Mouse (Mus musculus): Measurements from ENCODE around the gene Zfp319. TPM values are rescaled to one million over a fixed set of nuclear protein-coding genes. Genes with fewer than 3 reads are reported as not detected.

Zfp319 gene
- polyA plus RNA-seq, 1 experiment from 2014 or later: 11.1 TPM

DNA sequence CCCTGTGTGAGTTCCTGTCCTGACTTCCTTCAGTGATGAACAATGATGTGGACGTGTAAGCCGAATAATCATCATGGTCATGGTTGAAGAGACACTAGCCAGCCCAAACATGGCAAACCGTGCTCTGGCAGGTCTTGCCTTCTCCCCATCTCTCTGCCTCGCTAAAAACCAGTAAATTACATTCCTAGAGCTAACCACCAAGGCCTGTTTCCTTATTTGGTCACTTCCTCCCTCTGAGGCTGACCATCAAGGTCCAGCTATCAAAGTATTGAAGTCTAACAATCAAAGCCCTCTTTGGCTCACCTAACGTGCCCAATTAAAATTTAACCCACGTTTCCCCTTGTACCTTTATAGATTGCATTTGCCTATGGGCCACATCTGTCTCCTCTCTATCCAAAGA is 30.5 kb upstream of the Zfp319 start:
- Histone ChIP-seq H3K9ac (no peak overlapping the region), H3K27ac (no peak overlapping the region), H3K4me3 (no peak overlapping the region), H3K27me3 (no peaks in the 10 kb centered on the region), H3K4me1 (peaks cover 22% of the 10 kb centered on the region), H3K4me2 (replicated peaks) (no peak overlapping the region), H3K36me3 (no peaks in the 10 kb centered on the region), H3K9me3 (no peaks in the 10 kb centered on the region)
- 58% methylated on average over 6 of the region's 6 CpGs for WGBS
- no peak for ATAC-seq (ENCODE audit: low FRiP score, low read depth)

DNA sequence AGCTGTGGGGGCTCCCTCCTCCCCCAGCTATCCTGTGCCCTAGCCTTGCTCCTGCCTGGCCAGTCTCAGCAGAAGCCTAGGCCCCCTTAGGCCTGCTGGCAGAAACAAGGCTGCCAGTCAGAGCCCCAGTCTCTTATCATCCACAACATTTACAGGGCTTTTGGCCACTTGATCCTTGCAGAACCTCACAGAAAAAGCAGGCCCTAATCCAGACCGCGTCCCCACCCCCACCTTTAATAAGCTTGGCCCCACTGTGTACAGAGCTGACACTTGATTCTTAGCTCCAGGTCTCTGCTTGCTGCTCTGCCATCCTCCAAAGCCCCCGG is 29.2 kb upstream of the Zfp319 start:
- no peak overlapping the region for H3K4me2 ChIP-seq (replicated peaks)
- H3K9me3 ChIP-seq: no peaks in the 10 kb centered on the region
- peaks cover 22% of the 10 kb centered on the region for H3K4me1 ChIP-seq
- no peak overlapping the region for H3K27ac ChIP-seq
- no peak overlapping the region for H3K9ac ChIP-seq
- no peak for ATAC-seq (ENCODE audit: low FRiP score, low read depth)
- WGBS: 59% methylated on average over 3 of the region's 3 CpGs
- H3K27me3 ChIP-seq: no peaks in the 10 kb centered on the region
- no peak overlapping the region for H3K4me3 ChIP-seq
- no peaks in the 10 kb centered on the region for H3K36me3 ChIP-seq

DNA sequence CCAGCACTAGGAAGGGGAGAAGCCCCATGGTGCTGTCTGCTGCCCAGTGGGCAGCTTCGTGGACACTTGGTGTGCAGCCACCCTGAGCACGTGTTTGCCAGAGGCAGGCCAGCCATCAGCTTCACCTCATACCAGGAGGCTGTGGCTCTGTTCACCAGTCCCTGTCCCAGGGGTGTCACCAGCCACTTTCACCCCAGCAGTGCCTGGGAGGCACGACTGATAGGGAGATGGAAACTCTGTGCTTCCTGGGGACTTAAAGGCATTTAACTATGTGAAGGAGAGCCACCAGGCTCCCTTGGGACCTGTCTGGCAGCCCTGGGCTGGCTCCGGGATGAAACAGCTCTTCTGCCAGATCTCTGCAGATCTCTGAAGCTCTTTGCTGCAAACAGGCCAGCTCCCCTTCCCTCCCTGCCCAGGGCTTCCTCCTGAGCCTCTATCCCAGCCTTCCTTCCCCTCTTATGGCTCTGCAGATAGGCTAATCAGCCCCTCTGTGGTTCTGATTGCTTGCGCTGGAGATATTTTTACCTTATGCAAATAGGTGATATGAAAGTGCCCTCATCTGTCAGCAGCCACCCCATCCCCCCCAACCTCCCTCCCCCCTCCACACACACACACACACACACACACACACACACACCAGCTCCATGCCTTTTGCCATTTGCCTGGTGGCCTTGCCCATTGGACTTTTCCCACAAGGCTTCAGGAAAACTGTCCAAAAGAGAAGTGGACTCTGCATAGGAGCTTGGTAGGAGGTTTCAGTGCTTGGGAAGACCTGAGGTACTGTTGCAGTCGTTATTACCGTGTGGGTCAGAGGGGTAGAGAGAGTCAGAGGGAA is 28.6 kb upstream of the Zfp319 start:
- no peak overlapping the region for H3K27ac ChIP-seq
- no peak overlapping the region for H3K4me3 ChIP-seq
- no peaks in the 10 kb centered on the region for H3K27me3 ChIP-seq
- H3K4me1 ChIP-seq: peaks cover 22% of the 10 kb centered on the region
- no peaks in the 10 kb centered on the region for H3K36me3 ChIP-seq
- H3K4me2 ChIP-seq (replicated peaks): no peak overlapping the region
- whole genome bisulfite sequencing: 34% methylated on average over 7 of the region's 7 CpGs
- ATAC-seq (ENCODE audit: low FRiP score, low read depth): no peak
- no peaks in the 10 kb centered on the region for H3K9me3 ChIP-seq
- peak overlapping the region; percentile 19; the same call in 1 of the 2 replicates for H3K9ac ChIP-seq

DNA sequence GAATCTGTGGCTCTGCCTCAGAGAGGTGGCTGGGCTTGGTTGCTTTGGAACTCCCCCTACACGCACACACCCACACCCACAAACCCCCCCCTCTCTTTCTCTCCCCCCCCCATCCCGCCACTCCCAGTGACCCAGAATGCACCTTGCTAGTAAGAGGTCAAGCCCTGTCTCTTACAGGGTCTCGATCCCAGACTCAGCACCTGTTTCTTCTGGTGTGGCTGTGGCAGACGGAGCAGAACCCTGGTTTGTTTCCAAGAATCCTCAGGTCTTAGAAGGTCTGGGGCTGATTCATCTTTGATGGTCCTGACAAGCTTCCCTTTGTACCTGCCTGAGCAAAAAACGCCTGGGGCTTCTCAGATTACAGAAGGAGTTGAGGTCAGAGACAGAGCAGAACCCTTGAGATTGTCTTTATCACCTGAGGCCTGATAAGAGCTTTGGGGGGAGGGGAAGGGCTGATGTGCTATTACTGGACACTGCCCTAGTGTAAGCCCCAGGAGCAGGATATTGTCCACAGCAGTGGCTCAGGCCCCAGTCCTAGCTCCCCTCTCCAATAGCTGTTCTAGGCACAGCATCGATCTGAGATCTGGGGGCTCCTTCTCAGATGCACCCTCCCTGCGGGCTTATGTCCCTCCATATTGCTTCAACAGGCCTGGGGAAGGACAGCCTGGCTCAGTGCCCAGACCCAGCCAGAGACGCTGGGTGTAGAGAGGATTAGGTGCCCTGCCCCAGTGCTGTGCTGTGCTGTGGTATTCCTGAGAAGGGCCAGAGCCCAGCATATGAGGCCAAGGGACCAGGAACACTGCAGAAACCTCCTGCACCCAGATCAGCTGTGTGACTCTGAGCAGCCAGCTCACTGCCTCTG is 27.0 kb upstream of the Zfp319 start:
- no peak for ATAC-seq (ENCODE audit: low FRiP score, low read depth)
- H3K9ac ChIP-seq: no peak overlapping the region
- H3K4me2 ChIP-seq (replicated peaks): no peak overlapping the region
- H3K36me3 ChIP-seq: no peaks in the 10 kb centered on the region
- H3K27ac ChIP-seq: no peak overlapping the region
- no peaks in the 10 kb centered on the region for H3K9me3 ChIP-seq
- no peak overlapping the region for H3K4me3 ChIP-seq
- 40% methylated on average over 8 of the region's 8 CpGs for WGBS
- peaks cover 29% of the 10 kb centered on the region for H3K4me1 ChIP-seq
- H3K27me3 ChIP-seq: no peaks in the 10 kb centered on the region; the same call in 1 of the 2 replicates

DNA sequence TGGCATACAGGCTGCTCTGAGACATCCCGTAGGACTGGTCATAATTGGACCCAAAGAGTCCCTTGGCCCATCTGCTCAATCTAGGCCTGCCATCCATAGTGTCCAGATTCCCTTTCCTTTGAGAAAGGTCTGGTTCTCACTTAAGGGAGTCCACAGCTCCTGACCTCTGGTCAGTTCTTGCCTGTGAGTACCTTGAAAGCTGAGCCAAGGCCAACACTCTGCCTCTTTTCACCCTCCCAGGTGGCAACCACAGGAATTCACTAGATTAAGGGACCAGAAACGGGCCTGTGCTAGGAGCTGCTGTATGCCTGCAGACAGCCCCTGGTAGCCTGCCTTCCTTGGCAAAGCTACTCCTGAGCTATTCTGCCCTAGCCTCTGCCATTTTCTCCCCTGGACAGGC is 22.9 kb upstream of the Zfp319 start:
- Histone ChIP-seq H3K9ac (no peak overlapping the region), H3K9me3 (no peaks in the 10 kb centered on the region), H3K4me1 (peaks cover 38% of the 10 kb centered on the region), H3K36me3 (no peaks in the 10 kb centered on the region), H3K27me3 (peaks cover 27% of the 10 kb centered on the region), H3K4me2 (replicated peaks) (no peak overlapping the region), H3K27ac (no peak overlapping the region), H3K4me3 (no peak overlapping the region)
- 84% methylated on average over 2 of the region's 2 CpGs for WGBS
- no peak for ATAC-seq (ENCODE audit: low FRiP score, low read depth)

DNA sequence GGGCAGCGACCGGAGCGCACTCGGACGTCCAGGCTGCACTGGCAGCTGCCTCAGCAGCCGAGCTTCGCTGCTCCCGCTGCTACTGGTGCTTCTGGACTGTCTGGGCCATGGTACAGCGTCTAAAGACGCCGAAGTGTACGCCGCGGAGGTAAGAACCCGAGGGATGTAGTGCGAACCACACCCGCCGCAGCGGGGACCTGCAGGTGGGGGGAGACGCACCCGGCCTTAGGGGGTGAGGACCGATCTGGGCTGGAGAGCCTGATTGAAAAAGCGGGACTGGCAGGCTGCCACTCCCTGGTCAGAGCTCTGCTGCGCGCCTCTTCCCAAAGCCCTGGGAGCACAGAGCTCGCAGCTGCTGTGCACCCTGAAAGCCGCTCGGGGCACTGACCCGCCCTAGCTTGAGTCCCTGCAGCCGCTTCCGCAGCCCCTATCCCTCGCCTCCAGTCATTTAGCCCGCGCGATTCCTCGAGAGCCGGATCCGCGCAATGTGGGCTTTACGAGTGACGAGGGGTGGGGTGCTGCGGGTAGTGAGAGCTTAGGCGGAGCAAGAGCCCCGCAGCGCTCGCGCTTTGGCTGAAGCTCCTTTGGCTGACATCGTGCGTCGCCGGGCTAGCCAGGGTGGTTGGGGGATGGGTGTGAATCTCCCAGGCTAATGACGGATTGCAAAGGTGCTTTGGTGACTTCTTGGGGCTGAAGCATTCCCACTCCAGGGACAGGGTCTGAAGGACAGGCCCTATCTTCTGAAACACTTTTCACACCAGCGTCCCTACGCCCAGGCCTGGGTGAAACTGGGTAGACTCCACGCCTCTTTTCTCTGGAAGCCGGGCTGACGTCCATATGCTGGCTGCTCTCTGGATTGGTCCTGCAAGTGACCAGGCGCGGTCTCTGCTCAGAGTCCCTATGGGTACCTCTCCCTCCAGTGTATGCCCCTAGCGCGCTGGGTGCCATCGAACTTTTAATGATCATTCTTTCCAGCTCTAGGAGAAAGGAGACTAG is 21.4 kb upstream of the Zfp319 start:
- Histone ChIP-seq H3K9ac (peak overlapping the region; percentile 80), H3K4me2 (replicated peaks) (peak overlapping the region; percentile 99), H3K36me3 (no peaks in the 10 kb centered on the region), H3K27ac (peak overlapping the region; percentile 52; the same call in 1 of the 2 replicates), H3K27me3 (peaks cover 35% of the 10 kb centered on the region), H3K9me3 (no peaks in the 10 kb centered on the region), H3K4me1 (peaks cover 42% of the 10 kb centered on the region), H3K4me3 (peak overlapping the region; percentile 74)
- 2% methylated on average over 62 of the region's 62 CpGs for WGBS
- ATAC-seq (ENCODE audit: low FRiP score, low read depth): peak; percentile 54

DNA sequence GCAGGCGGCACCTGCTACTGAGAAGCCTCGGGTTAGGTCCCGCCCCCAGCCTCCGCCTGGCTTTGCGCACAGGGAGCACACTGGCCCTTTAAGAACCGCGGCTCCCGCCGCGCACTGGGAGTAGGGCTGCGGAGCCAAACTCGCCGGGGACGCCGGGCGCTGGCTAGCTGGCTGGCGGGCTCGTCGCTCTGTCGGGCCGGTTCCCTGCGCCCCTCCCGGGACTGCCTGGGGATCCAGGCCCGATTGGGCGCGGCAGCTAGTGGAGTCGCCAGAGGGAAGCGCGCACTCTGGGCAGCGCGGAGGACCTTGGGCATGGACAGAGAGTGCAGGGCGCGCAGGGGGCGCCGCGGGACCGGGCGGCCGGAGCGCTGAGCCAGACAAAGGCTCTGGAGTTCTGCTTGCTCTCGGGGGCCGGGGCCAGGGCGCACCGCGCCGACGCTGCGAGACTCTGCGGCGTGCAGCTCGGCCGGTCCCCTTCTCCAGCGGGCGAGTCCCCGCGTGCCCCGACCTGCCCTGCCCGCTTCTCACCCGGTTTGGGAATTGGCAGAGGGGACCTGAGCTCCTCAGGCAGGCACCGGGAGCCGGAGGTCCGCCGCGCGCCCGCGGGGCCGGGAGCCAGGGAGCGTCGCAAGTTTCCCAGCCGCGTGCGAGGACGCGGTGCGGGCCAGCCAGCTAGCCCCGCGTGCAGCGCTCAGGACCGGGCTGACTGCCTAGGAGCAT is 20.6 kb upstream of the Zfp319 start, which contains the start of gene Mmp15:
TSS of gene Mmp15 (plus strand) at position 118 of the 720 bp plus-strand sequence.
- Histone ChIP-seq H3K9me3 (no peaks in the 10 kb centered on the region), H3K4me3 (peak within 1 kb of the TSS; percentile 74), H3K27me3 (peaks cover 35% of the 10 kb centered on the region), H3K36me3 (no peaks in the 10 kb centered on the region), H3K27ac (peak within 1 kb of the TSS; percentile 52; the same call in 1 of the 2 replicates), H3K9ac (peak within 1 kb of the TSS; percentile 80), H3K4me1 (peaks cover 42% of the 10 kb centered on the region), H3K4me2 (replicated peaks) (peak within 1 kb of the TSS; percentile 99)
- peak; percentile 55 for ATAC-seq (ENCODE audit: low FRiP score, low read depth)
- under 1% methylated on average over 77 of the region's 80 CpGs for WGBS

DNA sequence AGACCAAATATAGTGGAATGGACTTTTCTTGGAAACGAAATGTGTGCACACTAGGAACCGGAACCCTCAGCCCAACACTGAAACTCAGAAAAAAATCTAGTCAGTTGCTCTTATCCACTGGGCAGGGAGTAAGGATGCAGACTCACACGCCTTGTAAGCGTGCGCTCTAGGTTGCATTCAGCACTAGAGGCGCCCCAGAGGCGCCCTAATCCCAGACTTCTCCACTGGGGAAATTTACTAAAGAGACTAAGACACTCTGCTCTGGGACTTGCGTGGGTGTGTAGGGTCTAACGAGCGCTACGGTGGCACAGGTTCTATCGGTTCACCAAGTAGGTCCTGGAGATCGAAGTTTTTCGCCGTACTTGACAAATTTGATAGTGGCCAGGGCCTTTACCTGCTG is 19.7 kb upstream of the Zfp319 start:
- H3K27ac ChIP-seq: no peak overlapping the region
- ATAC-seq (ENCODE audit: low FRiP score, low read depth): no peak
- H3K9ac ChIP-seq: no peak overlapping the region

DNA sequence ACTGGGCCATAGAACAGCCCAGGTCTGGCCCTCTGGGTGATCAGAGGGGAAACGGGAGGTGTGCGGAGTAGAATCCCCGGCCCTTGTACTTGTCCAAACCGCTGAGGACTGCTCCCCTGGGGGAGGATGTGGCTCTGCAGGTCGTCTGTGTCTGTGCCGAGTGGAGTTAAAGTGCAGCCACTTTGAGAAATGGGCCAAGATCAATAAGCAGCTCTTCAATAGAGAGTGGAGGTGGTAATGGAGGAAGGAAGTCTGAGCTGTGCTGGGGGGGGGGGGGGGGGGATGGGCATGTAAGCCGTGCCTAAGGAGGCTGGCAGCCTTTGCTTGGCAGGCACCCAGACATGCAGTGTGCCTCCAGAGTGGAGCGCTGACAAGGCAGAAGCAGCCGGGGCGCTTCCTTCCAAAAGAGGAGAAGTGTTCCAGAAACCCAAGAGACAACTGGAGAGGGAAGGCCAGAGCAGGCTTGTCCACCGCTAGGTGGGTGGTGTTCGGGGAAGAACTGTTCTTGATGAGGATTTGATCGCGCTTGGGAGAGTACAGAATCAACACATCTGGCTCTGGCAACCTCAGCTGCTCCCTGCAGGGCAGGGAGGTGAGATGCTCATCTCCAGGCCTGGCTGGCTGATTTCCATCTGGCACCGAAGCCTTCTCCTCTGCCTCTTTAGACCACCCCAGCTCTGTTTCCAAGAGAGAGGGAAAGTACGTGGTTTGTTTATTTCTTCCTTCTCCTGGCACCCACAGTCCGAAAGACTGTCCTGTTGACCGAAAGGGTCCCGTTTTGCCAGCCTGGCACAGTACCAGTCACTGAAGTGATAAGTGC is 17.3 kb upstream of the Zfp319 start:
- H3K9ac ChIP-seq: no peak overlapping the region
- no peak for ATAC-seq (ENCODE audit: low FRiP score, low read depth)
- no peak overlapping the region for H3K27ac ChIP-seq
- peaks cover 35% of the 10 kb centered on the region for H3K27me3 ChIP-seq
- peaks cover 22% of the 10 kb centered on the region for H3K36me3 ChIP-seq
- peaks cover 42% of the 10 kb centered on the region for H3K4me1 ChIP-seq
- H3K4me3 ChIP-seq: no peak overlapping the region
- H3K9me3 ChIP-seq: no peaks in the 10 kb centered on the region
- no peak overlapping the region for H3K4me2 ChIP-seq (replicated peaks)
- WGBS: 60% methylated on average over 18 of the region's 19 CpGs

More for the DNA sequence above, 19.7 kb upstream of the Zfp319 start:
- Histone ChIP-seq H3K27me3 (peaks cover 35% of the 10 kb centered on the region), H3K9me3 (no peaks in the 10 kb centered on the region), H3K4me2 (replicated peaks) (peak overlapping the region; percentile 99), H3K4me3 (peak overlapping the region; percentile 74), H3K4me1 (peaks cover 47% of the 10 kb centered on the region), H3K36me3 (no peaks in the 10 kb centered on the region)
- WGBS: 6% methylated on average over 15 of the region's 15 CpGs

DNA sequence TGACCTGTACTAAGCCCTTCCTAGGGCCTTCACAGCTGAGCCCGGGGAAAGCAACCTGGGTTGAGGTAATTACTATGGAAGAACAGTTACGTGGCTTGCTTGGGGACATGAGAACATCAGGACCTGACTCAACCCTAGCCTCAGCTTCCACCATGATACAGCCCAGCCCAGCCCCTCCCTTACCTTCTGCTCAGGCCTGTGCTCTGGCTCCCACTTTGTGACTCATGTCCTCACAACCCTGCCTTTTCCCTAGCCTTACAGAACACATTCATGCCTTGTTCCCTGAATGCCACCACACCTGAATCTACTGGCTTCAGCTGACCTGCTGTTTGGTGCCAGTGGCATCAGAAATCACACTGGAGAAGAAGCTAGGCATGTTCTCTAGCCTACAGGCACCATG is 16.6 kb upstream of the Zfp319 start:
- H3K9me3 ChIP-seq: no peaks in the 10 kb centered on the region
- peaks cover 35% of the 10 kb centered on the region for H3K4me1 ChIP-seq
- WGBS: 74% methylated on average over 2 of the region's 2 CpGs
- H3K36me3 ChIP-seq: peaks cover 29% of the 10 kb centered on the region
- H3K9ac ChIP-seq: no peak overlapping the region
- peaks cover 31% of the 10 kb centered on the region for H3K27me3 ChIP-seq
- ATAC-seq (ENCODE audit: low FRiP score, low read depth): no peak
- H3K4me2 ChIP-seq (replicated peaks): no peak overlapping the region
- H3K27ac ChIP-seq: no peak overlapping the region
- no peak overlapping the region for H3K4me3 ChIP-seq
